In genomic region chr13:31109231-31109630, GRCm38 (mm10) we compare ENCODE assay signal across 19 mouse cellular contexts.
"Had no signal": no experiment of that assay in that cellular context is flagged by ENCODE, and none has a peak within 500 bp of the region (broad histone marks: within the 10 kb centered on the region; RNA-seq: fewer than 3 reads in every experiment).

No protein-coding gene starts in this region.

- H3K9ac ChIP-seq: liver, postnatal 0 days; lung, embryonic 15.5 days; midbrain, embryonic 13.5 days; midbrain, embryonic 15.5 days; neural tube, embryonic 12.5 days; stomach, embryonic 15.5 days had no signal

- H3K36me3 ChIP-seq: lung, embryonic 15.5 days; midbrain, embryonic 13.5 days; midbrain, embryonic 15.5 days; neural tube, embryonic 12.5 days; stomach, embryonic 15.5 days had no signal

- DNase-seq: liver, postnatal 0 days; lung, adult 2 months; lung, postnatal 14 days; lung, postnatal 36 days; right cerebral cortex, postnatal 14 days; spleen, adult 18-20 months; thymus, adult 2 months; thymus, postnatal 25 days; thymus, postnatal 4 days had no signal

- H3K4me2 ChIP-seq: lung, embryonic 15.5 days; midbrain, embryonic 11.5 days; midbrain, embryonic 13.5 days; midbrain, embryonic 15.5 days; neural tube, embryonic 12.5 days; stomach, embryonic 15.5 days had no signal

- ATAC-seq: liver, postnatal 0 days; lung, postnatal 0 days; midbrain, embryonic 13.5 days; midbrain, embryonic 15.5 days had no signal

- H3K27ac ChIP-seq: lung, embryonic 15.5 days; macrophage; midbrain, embryonic 13.5 days; midbrain, embryonic 15.5 days; neural tube, embryonic 12.5 days; stomach, embryonic 15.5 days; stomach, postnatal 0 days had no signal

- H3K27me3 ChIP-seq: lung, embryonic 15.5 days; megakaryocyte, embryonic 14.5 days; midbrain, embryonic 13.5 days; midbrain, embryonic 15.5 days; neural tube, embryonic 12.5 days; stomach, embryonic 15.5 days had no signal

- H3K9me3 ChIP-seq: lung, embryonic 15.5 days; megakaryocyte, embryonic 14.5 days; midbrain, embryonic 13.5 days; midbrain, embryonic 15.5 days; neural tube, embryonic 12.5 days; stomach, embryonic 15.5 days had no signal

- H3K4me1 ChIP-seq: lung, embryonic 15.5 days; megakaryocyte, embryonic 14.5 days; midbrain, embryonic 13.5 days; midbrain, embryonic 15.5 days; neural tube, embryonic 12.5 days; stomach, embryonic 15.5 days had no signal

- H3K4me3 ChIP-seq: lung, embryonic 15.5 days; megakaryocyte, embryonic 14.5 days; midbrain, embryonic 13.5 days; midbrain, embryonic 15.5 days; neural tube, embryonic 12.5 days; stomach, embryonic 15.5 days had no signal
